Mouse (Mus musculus) liver, postnatal 0 days (tissue): ENCODE data around the gene 4930432K21Rik. TPM values are rescaled to one million over a fixed set of nuclear protein-coding genes. Genes with fewer than 3 reads are reported as not detected.

Experiments used
- ATAC-seq: fragments of 200-750 bp; cut with Nextera tagmentation; 2 replicates; pipeline ENCODE4 v1.8.0; 2017; ENCODE audit warnings: mild to moderate bottlenecking, moderate library complexity
- DNase-seq: peaks from one replicate; pipeline ENCODE4 v3.0.0-alpha.2; 2016
- H3K27ac ChIP-seq: fragments of 300-500 bp; sonication (generic); 2 replicates; pipeline ENCODE4 v1.5.1; 2014; ENCODE audit warnings: antibody characterized with exemption, moderate library complexity, mild to moderate bottlenecking, low read depth
- H3K27me3 ChIP-seq: fragments of 300-500 bp; sonication (generic); 2 replicates; pipeline ENCODE4 v1.6.1; 2014; ENCODE audit warnings: low read length, control low read depth, mixed read lengths; ENCODE audit not compliant: insufficient read depth
- H3K36me3 ChIP-seq: fragments of 300-500 bp; sonication (generic); replicated peaks from 2 replicates; pipeline ENCODE4 v1.6.1; 2014; ENCODE audit warnings: mild to moderate bottlenecking, control low read depth, low read length, moderate library complexity, mixed read lengths; ENCODE audit not compliant: insufficient read depth
- H3K4me1 ChIP-seq: fragments of 300-500 bp; sonication (generic); 2 replicates; pipeline ENCODE4 v1.6.1; 2014; ENCODE audit warnings: antibody characterized with exemption, mild to moderate bottlenecking, control low read depth; ENCODE audit not compliant: insufficient read depth
- H3K4me2 ChIP-seq: fragments of 300-500 bp; sonication (generic); 2 replicates; pipeline ENCODE4 v1.6.1; 2014; ENCODE audit warnings: low read depth, mild to moderate bottlenecking, low read length, moderate library complexity, mixed read lengths
- H3K4me3 ChIP-seq: fragments of 300-500 bp; sonication (generic); 2 replicates; pipeline ENCODE4 v1.5.1; 2014; ENCODE audit warnings: low read depth, low read length
- H3K9ac ChIP-seq: fragments of 300-500 bp; sonication (generic); replicated peaks from 2 replicates; pipeline ENCODE4 v1.6.1; 2014; ENCODE audit warnings: mild to moderate bottlenecking, moderate library complexity
- H3K9me3 ChIP-seq: fragments of 300-500 bp; sonication (generic); 2 replicates; pipeline ENCODE4 v1.6.1; 2016; ENCODE audit warnings: mild to moderate bottlenecking, control low read depth, low read length, mixed read lengths
- CTCF ChIP-seq: sonication (generic); IDR thresholded peaks from 2 replicates; pipeline ENCODE4 v1.5.1; 2016; ENCODE audit warnings: antibody characterized with exemption, low read depth
- EP300 ChIP-seq: IDR thresholded peaks from 2 replicates; pipeline ENCODE4 v1.6.1; 2016; ENCODE audit warnings: antibody characterized with exemption, low read depth, mild to moderate bottlenecking
- WGBS: fragments of 180-500 bp; shearing (Covaris S2); extraction: QIAGEN DNeasy Blood & Tissue Kit; methylation state at CpG from one replicate; pipeline ENCODE4 v1.1.7; 2014; ENCODE audit not compliant: insufficient replicate concordance; 5-methylcytosine and 5-hydroxymethylcytosine counted together
- polyA plus RNA-seq: library from polyadenylated mRNA; unstranded; fragments of >200 nt; fragmentation: Nextera tagmentation; extraction: Ambion mirVana; gene quantifications from 2 replicates; pipeline ENCODE4 v1.2.1, GENCODE M21; 2015

4930432K21Rik gene
- polyA plus RNA-seq, 1 experiment from 2014 or later, result 0.29 TPM

GRCm38 (mm10) chr8:84192555-84192954 is 44.7 kb downstream of the 4930432K21Rik start:
- H3K36me3 ChIP-seq, result no peaks in the 10 kb centered on the region
- peaks cover 22% of the 10 kb centered on the region for H3K4me1 ChIP-seq
- H3K4me3 ChIP-seq, result peak overlapping the region; percentile 32
- no peaks in the 10 kb centered on the region for H3K9me3 ChIP-seq
- ATAC-seq (peak; percentile 78), DNase-seq (peak; percentile 86)
- TF ChIP-seq EP300, result no peak
- TF ChIP-seq CTCF, result no peak
- peak overlapping the region; percentile 74 for H3K4me2 ChIP-seq
- whole genome bisulfite sequencing, result 6% methylated on average over 31 of the region's 33 CpGs
- H3K9ac ChIP-seq, result peak overlapping the region; percentile 61
- no peaks in the 10 kb centered on the region for H3K27me3 ChIP-seq
- peak overlapping the region; percentile 83 for H3K27ac ChIP-seq

DNA sequence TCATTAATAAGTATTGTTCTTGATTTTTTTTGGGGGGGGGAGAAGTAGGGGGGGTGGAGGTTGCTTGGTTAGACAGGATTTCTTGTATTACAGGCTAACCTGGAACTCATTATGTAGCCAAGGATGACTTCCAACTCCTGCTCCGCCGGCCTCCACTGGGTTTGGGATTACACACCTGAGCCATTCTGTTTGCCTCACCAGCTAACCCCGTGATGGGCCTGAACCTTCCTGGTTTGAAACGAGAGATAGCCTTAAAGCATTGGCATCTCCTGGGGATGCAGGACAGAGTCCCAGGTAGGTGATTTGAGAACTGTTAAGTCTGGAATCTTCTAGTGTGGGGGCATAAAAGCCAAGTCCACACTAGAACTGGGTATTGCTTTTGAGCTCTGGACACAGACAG is 45.3 kb downstream of the 4930432K21Rik start:
- Histone ChIP-seq H3K9me3 (no peaks in the 10 kb centered on the region), H3K4me1 (peaks cover 28% of the 10 kb centered on the region), H3K4me3 (no peak overlapping the region), H3K27ac (no peak overlapping the region), H3K9ac (no peak overlapping the region), H3K36me3 (no peaks in the 10 kb centered on the region), H3K27me3 (no peaks in the 10 kb centered on the region), H3K4me2 (no peak overlapping the region)
- no peak for DNase-seq
- no peak for ATAC-seq
- 73% methylated on average over 4 of the region's 4 CpGs for WGBS
- TF ChIP-seq CTCF (no peak), EP300 (no peak)

- Histone ChIP-seq H3K9ac (no peak overlapping the region), H3K36me3 (no peaks in the 10 kb centered on the region), H3K4me1 (peaks cover 31% of the 10 kb centered on the region), H3K27ac (no peak overlapping the region), H3K4me3 (no peak overlapping the region), H3K27me3 (no peaks in the 10 kb centered on the region), H3K9me3 (no peaks in the 10 kb centered on the region), H3K4me2 (no peak overlapping the region)
- ATAC-seq, result no peak
- TF ChIP-seq EP300 (no peak), CTCF (peak; percentile 65)
- peak; percentile 46 for DNase-seq
- 78% methylated on average over 5 of the region's 5 CpGs for WGBS
Measured at GRCm38 (mm10) chr8:84193566-84193965, 45.7 kb downstream of the 4930432K21Rik start.

- H3K9ac ChIP-seq, result no peak overlapping the region
- H3K27me3 ChIP-seq, result no peaks in the 10 kb centered on the region
- WGBS, result 81% methylated on average over 3 of the region's 3 CpGs
- H3K4me3 ChIP-seq, result no peak overlapping the region
- no peaks in the 10 kb centered on the region for H3K9me3 ChIP-seq
- DNase-seq (no peak), ATAC-seq (no peak)
- no peak overlapping the region for H3K4me2 ChIP-seq
- TF ChIP-seq CTCF (no peak), EP300 (no peak)
- no peak overlapping the region for H3K27ac ChIP-seq
- H3K36me3 ChIP-seq, result no peaks in the 10 kb centered on the region
- peaks cover 38% of the 10 kb centered on the region for H3K4me1 ChIP-seq
Measured at GRCm38 (mm10) chr8:84194224-84194743, 46.5 kb downstream of the 4930432K21Rik start.

- Histone ChIP-seq H3K36me3 (no peaks in the 10 kb centered on the region), H3K9ac (peak overlapping the region; percentile 65), H3K4me3 (peak overlapping the region; percentile 44), H3K4me1 (peaks cover 54% of the 10 kb centered on the region), H3K4me2 (peak overlapping the region; percentile 80), H3K9me3 (no peaks in the 10 kb centered on the region), H3K27me3 (peaks cover 9% of the 10 kb centered on the region; the same call in 1 of the 2 replicates), H3K27ac (peak overlapping the region; percentile 79)
- ATAC-seq, result peak; percentile 7; the same call in 1 of the 2 replicates
- DNase-seq, result peak; percentile 73
- WGBS, result 6% methylated on average over 43 of the region's 43 CpGs
- TF ChIP-seq CTCF, result no peak
- TF ChIP-seq EP300, result peak; percentile 26; the same call in 1 of the 2 replicates
Measured at GRCm38 (mm10) chr8:84197141-84197921, 49.5 kb downstream of the 4930432K21Rik start.

DNA sequence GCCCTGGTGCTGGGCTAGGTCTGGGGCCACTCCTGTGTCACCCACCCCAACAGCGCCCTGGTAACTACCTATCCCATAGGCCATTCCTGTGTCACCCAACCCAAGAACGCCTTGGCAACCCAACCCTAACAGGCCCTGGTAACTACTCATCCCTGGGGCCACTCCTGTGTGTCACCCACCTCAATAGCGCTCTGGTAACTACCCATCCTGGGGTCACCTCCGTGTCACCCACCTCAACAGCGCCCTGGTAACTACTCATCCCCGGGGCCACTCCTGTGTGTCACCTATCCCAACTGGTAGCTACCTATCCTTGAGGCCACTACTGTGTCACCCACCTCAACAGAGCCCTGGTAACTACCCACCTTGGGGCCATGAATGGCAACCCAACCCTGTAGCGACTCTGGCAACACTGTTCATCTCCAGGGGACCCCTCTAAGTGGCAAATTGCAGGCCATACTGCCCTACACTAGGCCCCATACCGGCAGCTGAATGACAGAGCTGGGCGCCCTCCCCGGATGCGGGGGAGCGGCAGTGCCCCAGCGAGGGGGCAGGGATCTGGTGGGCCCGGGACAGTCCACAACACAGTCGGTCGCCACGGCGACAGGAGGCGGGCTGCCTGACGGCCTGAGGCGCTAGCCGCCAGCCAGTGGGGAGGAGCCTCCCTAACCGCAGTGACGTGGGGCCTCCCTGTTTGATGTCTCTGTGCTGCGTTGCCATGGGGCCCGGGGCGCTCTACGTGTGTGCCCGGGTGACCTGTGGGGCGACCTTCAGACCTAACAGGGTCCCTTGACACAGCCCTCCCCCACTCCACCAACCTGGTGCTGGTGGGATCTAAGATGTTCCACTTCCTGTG is 50.3 kb downstream of the 4930432K21Rik start:
- peaks cover 55% of the 10 kb centered on the region for H3K4me1 ChIP-seq
- peak overlapping the region; percentile 44 for H3K4me3 ChIP-seq
- H3K27ac ChIP-seq, result peak overlapping the region; percentile 79
- peaks cover 9% of the 10 kb centered on the region; the same call in 1 of the 2 replicates for H3K27me3 ChIP-seq
- H3K9ac ChIP-seq, result peak overlapping the region; percentile 65
- peak overlapping the region; percentile 80 for H3K4me2 ChIP-seq
- no peaks in the 10 kb centered on the region for H3K9me3 ChIP-seq
- peak; percentile 94 for DNase-seq
- no peak for TF ChIP-seq EP300
- peak; percentile 85 for ATAC-seq
- no peaks in the 10 kb centered on the region for H3K36me3 ChIP-seq
- under 1% methylated on average over 29 of the region's 30 CpGs for WGBS
